Mouse (Mus musculus) gastrocnemius, postnatal 14 days (tissue): ENCODE data around the gene Rnf152. TPM values are rescaled to one million over a fixed set of nuclear protein-coding genes. Genes with fewer than 3 reads are reported as not detected.

Experiments used
- DNase-seq: peaks from one replicate; pipeline ENCODE4 v3.0.0; 2021; ENCODE audit warnings: mixed read lengths
- intact Hi-C: fragments of 180-260 bp; cut with DNase I; formaldehyde crosslinking; loops from one replicate; pipeline ENCODE4 v1.15.1; 2025; ENCODE audit warnings: low total_unique reads
- total RNA-seq, 2 experiments: library from RNA; stranded (reverse); gene quantifications; 2 replicates each; pipeline ENCODE4 v1.2.3; 2021

Gene Rnf152
- total RNA-seq, 2 experiments from 2014 or later: 1.3 to 1.5 TPM

DNA sequence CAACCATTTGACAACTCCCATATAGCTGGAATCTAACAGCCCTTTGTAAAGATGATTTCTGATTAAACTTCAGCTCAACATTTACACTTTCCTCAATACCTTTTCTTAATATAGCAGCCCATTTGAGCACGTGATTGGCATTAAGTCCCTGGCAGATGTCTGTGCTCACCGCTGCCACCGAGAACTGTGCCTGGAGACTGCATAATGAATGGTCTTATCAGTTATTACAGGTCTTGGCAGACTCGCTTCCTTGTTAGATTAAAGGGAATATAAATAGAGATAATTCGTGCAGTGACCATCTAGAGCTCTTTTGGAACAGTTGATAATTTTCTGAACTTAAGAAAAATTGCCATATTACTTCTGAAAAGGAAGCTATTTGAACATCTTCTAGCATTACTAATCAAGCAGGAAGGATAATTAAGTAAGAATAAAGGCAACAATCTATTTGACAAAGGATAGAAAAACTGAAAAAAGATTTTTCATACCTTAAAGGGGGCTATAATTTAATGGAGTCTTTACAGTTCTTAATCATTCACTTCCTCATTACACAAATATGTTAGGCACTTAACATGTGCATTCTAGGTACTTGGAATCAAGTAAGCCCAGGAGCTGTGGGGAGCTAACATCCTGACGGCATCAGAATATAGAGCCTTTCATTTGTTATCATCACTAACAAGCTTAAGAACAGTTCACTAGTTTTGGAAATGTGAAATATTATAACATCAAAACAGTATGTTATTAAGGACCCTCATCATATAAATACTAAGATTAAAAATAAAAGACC is 113.0 kb downstream of the Rnf152 start:
- DNase-seq: no peak
- intact Hi-C loops: no loop called here

DNA sequence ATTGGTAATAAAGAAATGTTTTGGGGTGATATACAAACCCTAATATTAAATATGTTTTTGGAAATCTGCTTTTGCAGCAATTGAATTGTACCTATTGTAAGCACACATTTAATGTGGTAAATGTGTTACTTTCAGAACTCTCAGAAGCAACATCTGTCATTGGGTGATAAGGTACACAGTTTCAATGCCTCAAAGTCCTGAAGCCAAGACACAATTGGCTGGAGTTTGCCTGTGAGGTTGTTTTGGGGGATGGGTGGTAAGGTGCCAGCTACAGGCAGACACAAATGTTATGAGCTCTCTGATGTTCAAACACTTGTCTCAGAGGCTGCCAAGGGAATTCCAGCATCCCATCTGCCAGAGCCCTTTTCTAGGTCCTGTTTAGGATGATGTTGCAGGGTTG is 116.3 kb downstream of the Rnf152 start:
- DNase-seq: no peak
- intact Hi-C loops: no loop called here
